Mouse (Mus musculus): ENCODE results near the gene Sypl. TPM values are rescaled to one million over a fixed set of nuclear protein-coding genes. Genes with fewer than 3 reads are reported as not detected.
A peak's percentile ranks its signal among the peaks of the same experiment; 100 is the strongest.

Sypl gene
- polyA plus RNA-seq, 1 experiment from 2014 or later = 38.7 TPM

DNA sequence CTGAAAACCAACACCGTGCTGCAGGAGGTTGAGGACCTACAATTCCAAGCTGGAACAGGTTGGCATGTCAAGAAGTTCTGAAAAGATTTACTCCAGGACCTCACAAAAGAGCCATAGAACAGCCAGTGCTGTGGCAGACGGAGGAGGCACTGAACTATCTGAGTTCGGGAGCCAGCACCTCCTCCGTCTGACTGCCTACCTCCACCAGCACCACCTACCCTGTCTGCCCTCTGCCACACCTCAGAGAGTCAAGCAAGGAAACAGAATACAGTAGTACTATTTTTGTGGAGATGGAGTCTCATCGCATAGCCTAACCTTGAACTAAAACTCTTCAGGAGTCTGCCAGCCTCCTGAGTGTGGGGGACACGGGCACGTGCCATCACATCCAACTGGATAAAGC is 23.1 kb upstream of the Sypl start:
- 81% methylated on average over 7 of the region's 7 CpGs for WGBS
- H3K36me3 ChIP-seq (ENCODE audit: control insufficient read depth, insufficient read depth, low read length) = no peaks in the 10 kb centered on the region
- no peak overlapping the region for H3K9ac ChIP-seq (replicated peaks; ENCODE audit: low read depth, low read length)
- H3K9me3 ChIP-seq (ENCODE audit: control insufficient read depth, low read length) = no peaks in the 10 kb centered on the region
- peaks cover 8% of the 10 kb centered on the region; the same call in 1 of the 2 replicates for H3K4me1 ChIP-seq (ENCODE audit: control insufficient read depth, insufficient read depth, low read length)
- no peak for ATAC-seq (ENCODE audit: low read depth)
- no peak overlapping the region for H3K27ac ChIP-seq (ENCODE audit: low read depth, low read length)
- no peak overlapping the region for H3K4me3 ChIP-seq (ENCODE audit: low read depth, low read length)
- no peak overlapping the region for H3K4me2 ChIP-seq (ENCODE audit: low read depth, low read length)
- no peaks in the 10 kb centered on the region for H3K27me3 ChIP-seq (ENCODE audit: control insufficient read depth, insufficient read depth, low read length)

DNA sequence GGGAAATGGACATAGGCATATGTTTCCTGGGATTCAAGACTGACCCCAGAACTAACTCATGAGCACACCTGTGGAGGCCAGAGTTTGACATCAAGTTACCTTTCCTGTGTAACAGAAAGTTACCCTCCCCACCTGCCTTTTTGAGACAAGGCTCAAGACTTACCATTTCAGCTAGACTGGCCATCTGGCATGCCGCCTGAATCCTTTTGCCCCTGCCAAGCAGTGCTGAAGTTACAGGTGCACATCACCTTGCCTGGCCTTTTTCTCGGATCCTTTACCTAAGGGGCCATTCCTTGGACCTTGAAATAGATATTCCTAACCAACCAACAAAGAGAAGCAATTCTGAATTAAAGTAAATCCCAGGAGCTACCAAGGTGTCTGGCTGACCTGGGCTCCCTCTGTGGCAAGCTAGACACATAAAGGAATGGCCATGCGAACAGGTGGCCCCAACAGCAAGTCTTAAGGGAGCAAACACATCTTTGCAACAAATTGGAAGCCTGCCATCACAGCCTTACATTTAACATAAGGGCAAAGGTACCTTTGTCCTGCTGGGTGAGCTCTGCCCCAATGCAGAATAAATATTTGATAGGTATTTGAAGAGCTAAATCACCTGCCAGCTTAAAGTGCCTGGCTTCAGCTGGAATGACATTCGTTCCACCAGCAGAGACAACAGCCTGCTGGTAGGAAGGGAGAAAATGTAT is 17.3 kb upstream of the Sypl start:
- ATAC-seq (ENCODE audit: low read depth) = no peak
- Histone ChIP-seq H3K27ac (ENCODE audit: low read depth, low read length) (no peak overlapping the region), H3K9ac (replicated peaks; ENCODE audit: low read depth, low read length) (no peak overlapping the region), H3K4me1 (ENCODE audit: control insufficient read depth, insufficient read depth, low read length) (no peaks in the 10 kb centered on the region), H3K4me2 (ENCODE audit: low read depth, low read length) (no peak overlapping the region), H3K36me3 (ENCODE audit: control insufficient read depth, insufficient read depth, low read length) (no peaks in the 10 kb centered on the region), H3K4me3 (ENCODE audit: low read depth, low read length) (no peak overlapping the region), H3K9me3 (ENCODE audit: control insufficient read depth, low read length) (no peaks in the 10 kb centered on the region), H3K27me3 (ENCODE audit: control insufficient read depth, insufficient read depth, low read length) (no peaks in the 10 kb centered on the region)
- 85% methylated on average over 4 of the region's 4 CpGs for WGBS

DNA sequence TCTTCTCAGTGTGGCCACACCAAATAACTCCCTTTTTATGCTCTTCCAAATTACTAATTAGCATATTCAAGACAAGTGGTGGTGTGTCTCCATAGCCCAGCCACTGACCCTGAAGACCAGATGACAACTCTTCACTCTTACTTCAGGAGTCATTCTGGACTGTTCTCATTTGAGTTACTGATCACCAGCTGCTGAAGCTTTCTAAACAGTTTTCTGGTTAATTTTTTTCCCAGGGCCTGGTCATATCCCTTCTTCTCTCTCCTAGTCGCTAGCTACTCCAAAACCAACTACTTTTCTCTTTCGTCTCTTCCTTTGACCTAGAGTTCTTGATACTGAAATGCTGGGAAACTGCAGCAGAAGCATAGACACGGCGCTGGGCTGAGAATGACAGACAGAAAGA is 12.6 kb upstream of the Sypl start:
- ATAC-seq (ENCODE audit: low read depth) = no peak
- 85% methylated on average over 4 of the region's 4 CpGs for WGBS
- H3K4me2 ChIP-seq (ENCODE audit: low read depth, low read length) = no peak overlapping the region

DNA sequence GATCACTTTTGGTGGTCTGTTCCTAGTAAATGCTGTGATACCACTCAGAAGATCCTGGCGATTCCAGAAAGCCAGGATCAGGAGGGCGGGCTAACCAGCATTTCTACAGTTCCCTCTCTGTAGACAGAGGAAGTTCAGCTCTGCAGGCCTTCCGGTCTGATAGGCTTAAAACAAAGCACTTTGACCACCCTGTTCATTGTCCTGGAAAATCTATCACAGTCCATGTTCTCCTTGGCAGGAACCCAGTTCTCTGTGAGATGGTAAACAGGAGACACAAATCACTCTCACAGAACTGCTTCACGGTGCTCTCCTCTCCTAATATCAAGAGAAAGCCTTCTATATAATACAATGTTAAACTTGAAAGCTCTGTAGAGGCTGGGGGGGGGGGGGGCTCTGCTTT is 10.3 kb upstream of the Sypl start:
- no peak overlapping the region; the same call in 1 of the 2 replicates for H3K27ac ChIP-seq (ENCODE audit: low read depth, low read length)
- peak; percentile 70; the same call in 1 of the 2 replicates for ATAC-seq (ENCODE audit: low read depth)
- WGBS = 37% methylated on average over 4 of the region's 4 CpGs

More for the DNA sequence above, 12.6 kb upstream of the Sypl start:
- Histone ChIP-seq H3K36me3 (ENCODE audit: control insufficient read depth, insufficient read depth, low read length) (no peaks in the 10 kb centered on the region), H3K27me3 (ENCODE audit: control insufficient read depth, insufficient read depth, low read length) (no peaks in the 10 kb centered on the region), H3K27ac (ENCODE audit: low read depth, low read length) (no peak overlapping the region), H3K4me3 (ENCODE audit: low read depth, low read length) (no peak overlapping the region), H3K9ac (replicated peaks; ENCODE audit: low read depth, low read length) (no peak overlapping the region), H3K4me1 (ENCODE audit: control insufficient read depth, insufficient read depth, low read length) (peaks cover 4% of the 10 kb centered on the region; the same call in 1 of the 2 replicates), H3K9me3 (ENCODE audit: control insufficient read depth, low read length) (no peaks in the 10 kb centered on the region)

DNA sequence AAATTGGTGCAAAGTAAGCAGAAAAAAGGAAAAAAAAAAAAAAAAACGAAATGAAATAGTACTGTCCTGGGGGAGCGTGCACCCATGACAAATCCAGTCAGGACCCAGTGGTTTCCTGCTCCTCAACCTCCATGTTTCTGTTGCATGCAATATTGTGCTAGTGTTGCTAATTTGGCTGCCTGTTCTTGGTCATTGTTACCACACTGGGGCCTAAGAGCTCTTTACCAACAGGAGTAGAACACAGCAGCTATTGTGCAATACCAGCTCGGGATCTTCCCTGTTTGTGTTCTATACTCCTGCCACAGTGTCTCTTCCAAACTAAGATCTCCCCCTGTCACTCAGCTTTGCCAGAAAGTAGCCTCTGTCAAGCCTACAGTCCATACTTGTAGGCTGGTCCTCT is 9.7 kb upstream of the Sypl start:
- Histone ChIP-seq H3K9me3 (ENCODE audit: control insufficient read depth, low read length) (no peaks in the 10 kb centered on the region), H3K4me1 (ENCODE audit: control insufficient read depth, insufficient read depth, low read length) (peaks cover 4% of the 10 kb centered on the region; the same call in 1 of the 2 replicates), H3K36me3 (ENCODE audit: control insufficient read depth, insufficient read depth, low read length) (no peaks in the 10 kb centered on the region), H3K27me3 (ENCODE audit: control insufficient read depth, insufficient read depth, low read length) (no peaks in the 10 kb centered on the region), H3K9ac (replicated peaks; ENCODE audit: low read depth, low read length) (no peak overlapping the region), H3K27ac (ENCODE audit: low read depth, low read length) (peak overlapping the region; percentile 6; the same call in 1 of the 2 replicates), H3K4me2 (ENCODE audit: low read depth, low read length) (no peak overlapping the region), H3K4me3 (ENCODE audit: low read depth, low read length) (no peak overlapping the region)
- 59% methylated on average over 3 of the region's 3 CpGs for whole genome bisulfite sequencing
- peak; percentile 38; the same call in 1 of the 2 replicates for ATAC-seq (ENCODE audit: low read depth)

More for the DNA sequence above, 10.3 kb upstream of the Sypl start:
- no peaks in the 10 kb centered on the region for H3K36me3 ChIP-seq (ENCODE audit: control insufficient read depth, insufficient read depth, low read length)
- H3K27me3 ChIP-seq (ENCODE audit: control insufficient read depth, insufficient read depth, low read length) = no peaks in the 10 kb centered on the region
- no peak overlapping the region for H3K4me2 ChIP-seq (ENCODE audit: low read depth, low read length)
- no peaks in the 10 kb centered on the region for H3K9me3 ChIP-seq (ENCODE audit: control insufficient read depth, low read length)
- no peak overlapping the region for H3K9ac ChIP-seq (replicated peaks; ENCODE audit: low read depth, low read length)
- H3K4me3 ChIP-seq (ENCODE audit: low read depth, low read length) = no peak overlapping the region
- peaks cover 4% of the 10 kb centered on the region; the same call in 1 of the 2 replicates for H3K4me1 ChIP-seq (ENCODE audit: control insufficient read depth, insufficient read depth, low read length)

DNA sequence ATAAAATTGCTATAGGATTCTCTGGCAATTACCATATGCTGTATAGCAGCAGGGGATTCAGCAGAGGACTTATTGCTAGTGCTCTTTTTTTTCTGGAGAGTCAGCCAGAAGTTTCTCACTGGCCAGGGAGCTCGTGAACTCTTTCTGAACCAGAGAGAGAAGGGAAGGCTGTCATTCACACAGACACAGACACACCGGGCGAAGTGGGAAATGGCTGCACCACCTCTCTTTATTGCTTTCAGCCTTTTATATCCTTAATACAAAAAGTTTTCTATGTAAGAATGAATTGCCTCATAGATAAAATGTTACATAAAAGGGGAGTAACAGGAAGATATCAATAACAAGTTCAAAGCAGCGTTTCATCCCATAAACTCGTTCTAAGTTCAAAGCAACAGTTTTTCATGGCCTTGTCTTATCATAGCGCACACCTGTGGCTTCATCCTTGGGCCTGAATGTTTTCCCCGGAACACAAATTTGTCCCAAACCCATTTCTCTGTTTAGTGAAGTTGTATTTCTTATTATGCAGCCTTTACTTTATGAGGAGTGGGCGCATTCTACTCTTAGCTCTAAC is 8.7 kb upstream of the Sypl start:
- no peak overlapping the region for H3K9ac ChIP-seq (replicated peaks; ENCODE audit: low read depth, low read length)
- H3K9me3 ChIP-seq (ENCODE audit: control insufficient read depth, low read length) = no peaks in the 10 kb centered on the region
- H3K4me1 ChIP-seq (ENCODE audit: control insufficient read depth, insufficient read depth, low read length) = peaks cover 4% of the 10 kb centered on the region; the same call in 1 of the 2 replicates
- H3K4me3 ChIP-seq (ENCODE audit: low read depth, low read length) = no peak overlapping the region
- H3K27ac ChIP-seq (ENCODE audit: low read depth, low read length) = no peak overlapping the region
- H3K36me3 ChIP-seq (ENCODE audit: control insufficient read depth, insufficient read depth, low read length) = no peaks in the 10 kb centered on the region
- no peaks in the 10 kb centered on the region for H3K27me3 ChIP-seq (ENCODE audit: control insufficient read depth, insufficient read depth, low read length)
- ATAC-seq (ENCODE audit: low read depth) = no peak
- 51% methylated on average over 8 of the region's 8 CpGs for WGBS
- H3K4me2 ChIP-seq (ENCODE audit: low read depth, low read length) = no peak overlapping the region

DNA sequence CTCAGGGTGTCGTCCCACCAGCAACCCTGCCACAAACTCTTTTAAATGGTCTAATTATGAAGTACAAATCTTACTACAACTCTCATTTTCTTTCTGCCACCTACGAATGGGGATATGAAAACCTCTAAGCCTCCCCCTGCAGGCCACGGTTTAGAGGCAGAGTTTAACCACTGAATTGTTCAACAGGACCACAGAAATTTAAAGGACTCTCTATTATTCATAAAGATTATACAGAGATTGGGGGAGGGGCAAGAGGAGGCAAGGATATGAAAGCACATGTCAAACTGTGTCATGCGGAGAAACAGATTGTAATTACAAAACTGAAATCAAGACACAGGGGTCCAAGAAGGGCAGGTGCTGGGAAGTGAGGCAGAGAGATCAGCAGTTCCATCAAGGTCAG is 7.3 kb upstream of the Sypl start:
- no peaks in the 10 kb centered on the region for H3K27me3 ChIP-seq (ENCODE audit: control insufficient read depth, insufficient read depth, low read length)
- no peaks in the 10 kb centered on the region for H3K9me3 ChIP-seq (ENCODE audit: control insufficient read depth, low read length)
- no peak overlapping the region for H3K4me2 ChIP-seq (ENCODE audit: low read depth, low read length)
- no peak overlapping the region for H3K4me3 ChIP-seq (ENCODE audit: low read depth, low read length)
- no peak for ATAC-seq (ENCODE audit: low read depth)
- H3K9ac ChIP-seq (replicated peaks; ENCODE audit: low read depth, low read length) = no peak overlapping the region
- 86% methylated on average over 4 of the region's 4 CpGs for WGBS
- H3K4me1 ChIP-seq (ENCODE audit: control insufficient read depth, insufficient read depth, low read length) = peaks cover 4% of the 10 kb centered on the region; the same call in 1 of the 2 replicates
- H3K27ac ChIP-seq (ENCODE audit: low read depth, low read length) = no peak overlapping the region
- no peaks in the 10 kb centered on the region for H3K36me3 ChIP-seq (ENCODE audit: control insufficient read depth, insufficient read depth, low read length)

DNA sequence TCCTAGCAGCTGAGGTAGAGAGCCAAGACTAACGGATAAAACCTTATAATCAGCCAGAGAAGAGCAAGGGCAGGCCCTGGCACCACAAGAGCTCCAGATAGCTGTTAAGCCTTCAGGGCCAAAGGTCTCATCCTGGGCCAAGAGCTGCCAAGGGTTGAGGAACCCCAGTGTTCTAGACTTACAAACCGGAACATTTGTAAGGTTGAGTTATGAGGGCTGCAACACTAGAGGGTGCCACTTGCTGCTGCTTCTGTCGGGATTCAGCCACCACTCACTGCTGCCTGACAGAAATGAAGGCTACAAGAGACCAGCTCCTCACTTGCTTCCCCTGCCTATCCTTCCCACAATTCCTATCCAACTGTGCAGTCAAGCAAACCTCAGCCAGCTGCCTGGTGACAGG is 1.3 kb upstream of the Sypl start:
- Histone ChIP-seq H3K4me2 (ENCODE audit: low read depth, low read length) (0 out of 2 replicates have a peak overlapping the region, but pooled peaks have one; percentile 60), H3K4me1 (ENCODE audit: control insufficient read depth, insufficient read depth, low read length) (peaks cover 12% of the 10 kb centered on the region), H3K27ac (ENCODE audit: low read depth, low read length) (no peak overlapping the region), H3K9ac (replicated peaks; ENCODE audit: low read depth, low read length) (no peak overlapping the region), H3K27me3 (ENCODE audit: control insufficient read depth, insufficient read depth, low read length) (no peaks in the 10 kb centered on the region), H3K4me3 (ENCODE audit: low read depth, low read length) (no peak overlapping the region), H3K9me3 (ENCODE audit: control insufficient read depth, low read length) (no peaks in the 10 kb centered on the region), H3K36me3 (ENCODE audit: control insufficient read depth, insufficient read depth, low read length) (no peaks in the 10 kb centered on the region)
- no peak for ATAC-seq (ENCODE audit: low read depth)
- 44% methylated on average over 3 of the region's 3 CpGs for WGBS

DNA sequence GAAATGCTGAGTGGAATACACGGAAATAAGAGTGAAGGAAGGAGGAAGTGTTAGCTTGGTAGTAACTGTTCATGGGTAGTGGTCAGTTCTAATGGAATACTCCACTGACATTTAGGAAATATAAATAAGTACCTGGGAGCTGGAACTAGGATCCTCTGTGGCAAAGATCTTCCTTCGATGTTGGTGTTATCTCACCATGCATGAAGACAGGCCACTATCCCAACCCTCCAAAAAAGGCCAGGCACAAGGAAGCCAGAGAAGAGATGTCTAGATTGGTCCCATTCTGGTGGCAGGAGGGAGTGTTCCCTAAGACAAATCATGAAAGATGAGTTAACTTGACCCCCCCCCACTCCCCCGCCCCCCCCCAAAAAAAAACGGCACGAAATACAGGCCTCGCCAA is 625 bp upstream of the Sypl start:
- peak overlapping the region; percentile 47; the same call in 1 of the 2 replicates for H3K9ac ChIP-seq (replicated peaks; ENCODE audit: low read depth, low read length)
- 19% methylated on average over 6 of the region's 6 CpGs for WGBS
- ATAC-seq (ENCODE audit: low read depth) = peak; percentile 4; the same call in 1 of the 2 replicates
- H3K4me1 ChIP-seq (ENCODE audit: control insufficient read depth, insufficient read depth, low read length) = peaks cover 12% of the 10 kb centered on the region
- no peaks in the 10 kb centered on the region for H3K36me3 ChIP-seq (ENCODE audit: control insufficient read depth, insufficient read depth, low read length)
- no peaks in the 10 kb centered on the region for H3K9me3 ChIP-seq (ENCODE audit: control insufficient read depth, low read length)
- peak overlapping the region; percentile 94 for H3K27ac ChIP-seq (ENCODE audit: low read depth, low read length)
- H3K4me2 ChIP-seq (ENCODE audit: low read depth, low read length) = peak overlapping the region; percentile 60
- H3K4me3 ChIP-seq (ENCODE audit: low read depth, low read length) = peak overlapping the region; percentile 77
- no peaks in the 10 kb centered on the region for H3K27me3 ChIP-seq (ENCODE audit: control insufficient read depth, insufficient read depth, low read length)

Measured in neural tube, embryonic 14.5 days (tissue).